Mouse (Mus musculus) heart, postnatal 36 days (tissue): ENCODE measurements around the gene Tmc7. TPM values are rescaled to one million over a fixed set of nuclear protein-coding genes. Genes with fewer than 3 reads are reported as not detected.

Experiments used
- DNase-seq, 2 experiments: peaks; one replicate each; pipeline ENCODE4 v3.0.0; 2021 to 2022
- intact Hi-C: fragments of 180-260 bp; cut with DNase I; formaldehyde crosslinking; loops from one replicate; pipeline ENCODE4 v1.15.1; 2025
- total RNA-seq, 2 experiments: library from RNA; stranded (reverse); gene quantifications; 2 replicates each; pipeline ENCODE4 v1.2.3; 2021

The Tmc7 gene
- total RNA-seq, 2 experiments from 2014 or later, result 6.2 to 7.1 TPM

DNA sequence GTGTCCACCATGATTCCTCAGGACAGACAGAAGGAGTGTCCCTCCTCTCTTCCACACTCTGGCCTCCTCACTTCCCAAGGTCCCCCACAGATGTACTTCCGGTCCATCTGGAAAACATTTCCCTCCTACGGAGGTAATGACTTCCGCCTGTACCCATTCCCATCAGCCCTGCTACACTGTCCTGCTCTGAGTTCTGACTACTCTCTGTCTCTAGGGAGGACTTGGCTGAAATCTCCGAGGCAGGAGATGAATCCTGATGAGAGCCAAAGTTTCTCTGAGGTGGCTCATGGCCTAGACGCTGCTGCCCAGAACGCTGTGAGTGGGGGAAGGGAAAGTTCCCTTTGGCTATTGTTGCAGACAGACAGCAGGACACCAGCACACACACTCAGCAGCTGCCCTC, 7.6 kb upstream of the Tmc7 start:
- DNase-seq, result no peak
- intact Hi-C loops, result loop anchor here (2.0 to 5.0 kb wide), 2 partner anchors 61 to 285 kb away; no protein-coding TSS in a partner anchor

GRCm38 (mm10) chr7:118590726-118591305, 6.3 kb upstream of the Tmc7 start:
- intact Hi-C loops, result loop anchor here (5.0 kb wide), 1 partner anchor 284 kb away; no protein-coding TSS in a partner anchor
- DNase-seq, result no peak

DNA sequence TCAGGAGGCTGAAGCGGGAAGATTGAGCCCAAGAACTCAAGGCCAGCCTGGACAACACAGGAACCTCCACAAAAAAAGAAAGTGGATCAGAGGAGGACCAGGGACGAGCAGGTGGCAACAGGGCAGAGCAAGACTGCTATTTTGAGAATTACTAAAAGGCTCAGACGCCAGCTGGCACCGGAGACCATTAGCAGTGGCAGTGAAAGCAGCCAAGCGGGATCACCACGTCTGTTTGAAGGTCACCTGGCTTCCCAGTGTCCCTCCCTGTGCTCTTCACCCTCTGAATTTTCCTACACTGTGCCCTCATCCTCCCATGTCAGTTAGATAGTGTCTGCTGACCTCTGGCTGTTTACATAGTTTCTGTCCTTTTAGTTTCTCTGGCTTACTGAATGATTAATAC, 1.3 kb upstream of the Tmc7 start:
- peak; percentile 34 to 44 for DNase-seq
- intact Hi-C loops, result loop anchor here (5.0 kb wide), 1 partner anchor 139 kb away; the partner anchor contains the start of gene Syt17

DNA sequence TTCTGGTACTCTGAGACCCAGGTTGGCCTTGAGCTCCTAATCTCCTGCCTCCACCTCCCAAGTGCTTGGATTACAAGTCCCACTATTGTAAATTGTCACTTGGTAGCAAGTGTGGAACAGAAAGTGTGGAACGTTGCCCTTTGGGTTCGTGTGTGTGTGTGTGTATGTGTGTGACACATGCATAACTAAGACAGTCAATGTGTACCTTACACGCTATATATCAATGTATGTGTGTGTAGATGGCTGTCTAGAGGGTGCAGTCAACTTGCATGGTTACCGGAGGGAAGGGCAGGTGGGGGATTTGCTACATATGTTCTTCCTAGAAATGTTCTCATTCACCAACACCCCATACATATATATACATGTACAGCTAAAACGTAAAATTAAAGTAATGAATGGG, 390 bp upstream of the Tmc7 start:
- DNase-seq, result no peak
- intact Hi-C loops, result loop anchor here (5.0 kb wide), 1 partner anchor 138 kb away; the partner anchor contains the start of gene Syt17

GRCm38 (mm10) chr7:118583821-118584220, 715 bp downstream of the Tmc7 start:
- no peak for DNase-seq
- intact Hi-C loops, result no loop called here

DNA sequence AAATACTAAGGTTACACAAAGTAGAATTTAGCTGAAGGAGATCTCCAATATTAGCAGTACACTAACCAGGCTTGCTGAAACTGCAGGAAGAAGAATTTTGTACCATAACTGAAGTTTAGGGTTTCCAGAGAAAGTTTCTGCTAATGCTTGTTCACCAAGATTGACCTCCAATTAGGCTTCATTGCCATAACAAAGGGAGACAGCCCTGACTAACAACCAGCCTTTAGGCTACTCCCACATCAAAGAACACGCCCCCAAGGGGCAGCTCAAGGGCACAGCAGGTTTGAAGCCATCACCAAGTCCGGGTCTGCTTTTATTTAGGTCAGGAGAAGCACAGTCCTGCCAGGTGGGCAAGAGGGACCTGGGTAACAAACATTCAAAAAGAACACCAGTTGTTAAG, 4.6 kb downstream of the Tmc7 start:
- intact Hi-C loops, result no loop called here
- DNase-seq, result no peak

DNA sequence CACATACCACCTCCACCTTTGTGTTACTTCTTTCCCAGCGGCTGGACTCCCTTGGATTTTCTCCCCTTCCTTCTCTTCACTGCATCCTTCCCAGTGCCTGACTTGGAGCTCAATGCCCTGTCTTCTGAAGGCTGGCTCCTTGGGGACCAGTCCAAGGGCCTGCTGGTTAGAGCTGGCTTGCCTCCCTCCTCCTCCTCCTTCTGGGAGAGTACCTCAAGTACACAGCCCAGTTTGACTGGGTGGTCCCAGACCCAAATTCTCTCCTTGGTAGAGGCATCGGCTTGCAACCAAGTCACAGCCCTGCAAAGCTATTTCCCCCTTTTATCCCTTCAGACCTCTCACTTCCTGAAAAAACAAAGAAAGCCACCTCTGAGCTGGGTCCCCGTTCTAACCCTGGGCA, 6.3 kb downstream of the Tmc7 start:
- intact Hi-C loops, result no loop called here
- DNase-seq, result no peak

GRCm38 (mm10) chr7:118572039-118572438, 12.5 kb downstream of the Tmc7 start:
- intact Hi-C loops, result no loop called here

GRCm38 (mm10) chr7:118571350-118571749, 13.2 kb downstream of the Tmc7 start:
- DNase-seq, result no peak
- intact Hi-C loops, result no loop called here

More at GRCm38 (mm10) chr7:118572039-118572438, 12.5 kb downstream of the Tmc7 start:
- DNase-seq, result no peak

- intact Hi-C loops, result no loop called here
- DNase-seq, result no peak
Observed at GRCm38 (mm10) chr7:118569121-118569543, 15.4 kb downstream of the Tmc7 start.

- intact Hi-C loops, result no loop called here
- DNase-seq, result no peak
Observed at GRCm38 (mm10) chr7:118554290-118554689, 30.2 kb downstream of the Tmc7 start.

DNA sequence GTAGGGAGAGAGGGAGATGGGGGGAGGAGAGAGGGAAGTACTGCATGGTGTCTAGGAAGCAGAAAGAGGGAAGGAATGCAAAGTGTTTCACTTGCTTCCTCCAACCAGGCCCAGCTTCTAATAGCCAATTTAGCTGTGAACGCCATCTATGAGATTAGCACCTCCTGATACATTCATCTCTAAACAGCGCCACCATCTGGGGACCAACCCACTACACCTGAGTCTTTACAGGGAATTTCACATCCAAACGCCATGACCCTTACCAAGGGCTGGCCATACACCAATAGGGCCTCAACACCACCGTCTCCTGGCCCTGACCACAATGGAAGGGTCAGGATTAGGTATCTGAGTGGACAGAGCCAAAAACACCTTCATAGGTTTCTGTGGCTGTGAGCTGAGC, 30.7 kb downstream of the Tmc7 start:
- intact Hi-C loops, result no loop called here

GRCm38 (mm10) chr7:118547451-118547850, 37.1 kb downstream of the Tmc7 start:
- DNase-seq, result no peak
- intact Hi-C loops, result no loop called here

More for the DNA sequence above, 30.7 kb downstream of the Tmc7 start:
- DNase-seq, result no peak

- no peak for DNase-seq
- intact Hi-C loops, result no loop called here
Observed at GRCm38 (mm10) chr7:118544128-118544527, 40.4 kb downstream of the Tmc7 start.

GRCm38 (mm10) chr7:118535076-118535475, 49.5 kb downstream of the Tmc7 start:
- intact Hi-C loops, result loop anchor here (10.0 kb wide), 2 partner anchors 320 to 420 kb away; partner anchors contain the start of genes Iqck, Knop1 and Rps15a

GRCm38 (mm10) chr7:118534326-118534725, 50.2 kb downstream of the Tmc7 start:
- no peak for DNase-seq
- intact Hi-C loops, result loop anchor here (10.0 kb wide), 2 partner anchors 320 to 420 kb away; partner anchors contain the start of genes Iqck, Knop1 and Rps15a

More at GRCm38 (mm10) chr7:118535076-118535475, 49.5 kb downstream of the Tmc7 start:
- no peak for DNase-seq

GRCm38 (mm10) chr7:118533178-118533578, 51.4 kb downstream of the Tmc7 start, which contains the start of gene Coq7:
Coq7 (minus strand) TSS chr7:118533356.
- intact Hi-C loops, result loop anchor here (10.0 kb wide), 2 partner anchors 322 to 418 kb away; partner anchors contain the start of genes Iqck, Knop1 and Rps15a

GRCm38 (mm10) chr7:118532519-118533177, 51.9 kb downstream of the Tmc7 start:
- intact Hi-C loops, result loop anchor here (10.0 kb wide), 2 partner anchors 322 to 418 kb away; partner anchors contain the start of genes Iqck, Knop1 and Rps15a
- peak in 1 of 2 experiments; percentile 97 for DNase-seq

More at GRCm38 (mm10) chr7:118533178-118533578, 51.4 kb downstream of the Tmc7 start, which contains the start of gene Coq7:
- peak; percentile 90 to 96 for DNase-seq

DNA sequence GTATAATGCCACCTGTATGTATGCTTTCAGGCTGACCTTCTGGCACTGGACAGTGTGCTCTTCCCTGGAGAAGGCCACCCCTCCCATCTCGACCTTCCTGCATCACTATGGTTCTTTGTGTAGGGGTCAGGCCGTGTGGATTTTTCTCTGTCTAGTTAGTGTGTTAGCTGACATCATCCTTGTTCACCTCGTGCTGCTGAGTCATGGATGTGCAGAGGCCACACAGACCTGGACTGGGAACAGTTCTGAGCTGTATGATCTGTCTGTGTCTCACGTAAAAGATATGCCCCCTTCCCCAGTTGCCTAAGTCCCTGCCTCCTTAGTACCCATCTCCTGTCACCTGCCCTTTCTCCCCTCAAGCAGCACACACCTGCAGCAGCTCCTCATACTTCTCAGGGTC, 57.6 kb downstream of the Tmc7 start:
- intact Hi-C loops, result no loop called here

GRCm38 (mm10) chr7:118522077-118522476, 62.5 kb downstream of the Tmc7 start:
- intact Hi-C loops, result no loop called here
- no peak for DNase-seq

More for the DNA sequence above, 57.6 kb downstream of the Tmc7 start:
- no peak for DNase-seq

DNA sequence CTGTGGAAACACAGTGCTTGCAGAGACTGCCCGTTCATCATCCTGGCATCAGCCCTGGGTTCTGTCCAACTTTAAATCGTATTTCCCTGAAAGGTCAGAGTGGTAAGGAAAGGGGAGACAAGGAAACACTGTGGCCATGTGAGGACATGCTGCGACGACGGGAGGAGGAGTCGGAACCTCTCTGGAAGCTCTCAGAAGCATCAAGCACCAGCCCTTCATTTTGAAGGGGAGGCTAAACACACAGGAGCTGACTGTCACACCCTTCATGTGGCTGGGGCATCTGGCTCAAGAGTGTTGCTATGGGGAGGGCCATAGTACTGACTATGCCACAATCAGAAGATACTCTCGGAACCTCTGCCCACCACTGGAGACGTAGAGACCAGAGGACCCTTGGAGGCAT, 64.9 kb downstream of the Tmc7 start:
- intact Hi-C loops, result loop anchor here (1.0 to 2.0 kb wide), 2 partner anchors 29 to 214 kb away; partner anchors contain the start of gene Itpripl2

More for the DNA sequence above, 64.9 kb downstream of the Tmc7 start:
- DNase-seq, result no peak
